Mouse (Mus musculus) layer of hippocampus, adult 8-10 months (tissue): Measurements from ENCODE around the gene Wfikkn1. TPM values are rescaled to one million over a fixed set of nuclear protein-coding genes. Genes with fewer than 3 reads are reported as not detected.
"Not testable (repeated sequence)": the region's sequence is repeated elsewhere in the genome, so short reads cannot be mapped to it uniquely, and the experiment has no call there.

Experiments
- DNase-seq, 2 experiments: peaks; one replicate each; pipeline ENCODE4 v3.0.0; 2022; ENCODE audit warnings: low spot score in 2 of 2
- total RNA-seq, 4 experiments: library from RNA; stranded (reverse); gene quantifications; 2 replicates each; pipeline ENCODE4 v1.2.4; 2022

Gene Wfikkn1
- total RNA-seq, 4 experiments from 2014 or later = 1.6 to 2.4 (median 1.9) TPM

- no peak for DNase-seq
Observed at GRCm38 (mm10) chr17:25885636-25886035, 5.0 kb upstream of the Wfikkn1 start.

GRCm38 (mm10) chr17:25883824-25884223 lies 3.2 kb upstream of the Wfikkn1 start:
- no peak for DNase-seq

- DNase-seq = no peak
Observed at GRCm38 (mm10) chr17:25883268-25883667, 2.6 kb upstream of the Wfikkn1 start.

DNA sequence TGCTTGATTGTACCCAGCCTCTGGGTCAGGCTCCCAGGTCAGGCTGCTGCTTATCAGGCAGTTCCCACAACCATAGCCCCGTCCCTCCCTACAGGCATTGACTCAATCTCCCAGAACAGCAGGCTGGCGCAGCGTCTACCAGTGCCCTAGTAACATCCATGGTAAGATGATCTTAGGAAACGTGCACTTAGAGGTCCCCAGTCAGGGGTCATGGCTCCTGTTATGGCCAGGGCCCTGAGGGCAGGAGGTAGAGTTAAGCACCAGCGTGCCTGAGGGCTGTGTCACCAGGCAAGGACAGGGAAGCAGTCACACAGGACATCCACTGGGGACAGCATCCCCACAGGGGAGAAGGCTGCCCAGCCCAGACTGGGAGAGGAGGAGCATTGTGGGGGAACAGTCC lies 1.6 kb upstream of the Wfikkn1 start:
- no peak for DNase-seq

DNA sequence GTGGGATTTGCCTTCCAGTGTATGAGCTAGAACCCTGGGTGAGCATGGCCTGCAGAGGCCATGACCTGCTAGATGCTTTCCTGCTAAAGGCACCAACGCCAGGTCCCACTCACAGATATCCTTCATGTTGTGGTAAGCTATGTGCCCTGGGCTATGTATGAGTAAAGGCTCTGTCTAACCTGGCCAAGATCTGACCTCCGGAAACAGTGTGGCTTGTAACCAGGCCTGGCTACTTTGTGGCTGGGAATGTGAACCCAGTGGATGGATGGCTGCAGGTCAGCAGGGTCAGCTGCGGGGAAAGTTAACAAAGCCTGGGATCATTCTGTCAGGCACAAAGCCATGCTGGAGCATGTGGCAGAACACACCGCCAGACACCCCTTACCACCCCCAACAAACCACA lies 1.0 kb upstream of the Wfikkn1 start:
- DNase-seq = no peak

- no peak for DNase-seq
Observed at GRCm38 (mm10) chr17:25880913-25881641, 419 bp upstream of the Wfikkn1 start.

DNA sequence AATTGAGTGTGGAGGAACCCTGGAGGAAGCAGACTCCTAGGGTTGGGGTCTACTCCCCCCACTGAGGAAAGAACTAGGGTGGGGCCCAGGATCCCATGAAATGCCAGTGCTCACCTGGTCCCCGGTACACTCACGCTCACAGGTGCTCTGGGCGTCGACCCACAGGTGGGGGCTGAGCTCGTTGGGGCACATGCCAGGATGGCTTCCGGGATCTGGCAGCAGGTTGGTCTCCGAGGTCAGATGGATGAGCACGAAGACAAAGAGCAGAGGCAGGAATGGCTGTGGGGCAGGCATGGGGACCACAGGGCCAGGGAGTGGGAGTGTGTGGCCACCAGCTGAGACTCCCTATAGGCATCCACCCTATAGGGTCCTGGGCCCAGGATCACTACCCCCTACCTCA lies 908 bp downstream of the Wfikkn1 start:
- DNase-seq = no peak

GRCm38 (mm10) chr17:25879261-25879660 lies 1.4 kb downstream of the Wfikkn1 start:
- DNase-seq = no peak

DNA sequence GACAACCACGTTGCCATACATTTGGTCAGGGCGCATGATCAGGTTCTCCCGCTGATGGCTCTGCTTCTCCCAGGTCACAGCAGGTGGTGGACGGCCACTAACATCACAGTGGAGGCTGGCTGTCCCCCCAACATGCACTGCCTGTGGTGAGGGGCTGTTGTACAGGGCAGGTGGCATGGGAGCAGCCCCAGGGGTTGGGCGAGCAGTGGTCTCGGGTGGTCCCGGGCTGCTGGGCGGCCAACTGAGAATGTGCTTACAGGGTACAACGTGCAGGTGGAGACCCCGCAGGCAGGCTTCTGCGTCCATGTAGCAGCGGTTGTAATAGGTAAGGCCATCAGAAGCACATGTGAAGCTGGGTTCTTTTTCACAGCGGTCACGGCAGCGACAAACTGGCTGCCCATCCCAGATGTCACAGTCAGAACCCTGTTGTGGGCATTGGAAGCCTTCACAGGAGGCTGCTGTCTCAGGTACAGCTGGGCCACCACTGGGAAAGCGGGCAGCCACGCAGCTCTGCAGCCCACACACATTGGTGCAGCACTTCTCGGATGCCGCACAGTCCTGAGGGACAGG lies 2.0 kb downstream of the Wfikkn1 start:
- DNase-seq = no peak

- DNase-seq = no peak
Observed at GRCm38 (mm10) chr17:25877741-25878610, 2.7 kb downstream of the Wfikkn1 start.

DNA sequence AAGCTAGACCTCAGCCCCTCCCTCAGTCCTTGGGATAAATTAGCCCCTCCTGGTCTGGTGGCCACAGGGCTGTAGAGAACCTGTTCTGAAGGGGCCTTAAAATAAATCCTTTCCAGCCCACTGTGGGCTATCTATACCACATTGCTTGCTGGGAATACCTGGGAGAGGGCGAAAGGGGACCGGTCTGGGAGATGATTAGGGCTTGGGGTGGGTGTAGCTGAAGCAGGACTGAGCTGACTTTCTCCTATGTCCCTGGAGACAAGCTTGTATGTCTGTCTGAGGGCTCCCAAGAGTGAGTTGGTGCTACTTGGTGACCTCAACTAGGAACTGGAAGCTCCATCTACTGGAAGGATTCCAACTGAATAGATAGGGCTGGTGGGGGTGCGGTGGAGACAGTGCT lies 3.6 kb downstream of the Wfikkn1 start:
- DNase-seq = no peak

DNA sequence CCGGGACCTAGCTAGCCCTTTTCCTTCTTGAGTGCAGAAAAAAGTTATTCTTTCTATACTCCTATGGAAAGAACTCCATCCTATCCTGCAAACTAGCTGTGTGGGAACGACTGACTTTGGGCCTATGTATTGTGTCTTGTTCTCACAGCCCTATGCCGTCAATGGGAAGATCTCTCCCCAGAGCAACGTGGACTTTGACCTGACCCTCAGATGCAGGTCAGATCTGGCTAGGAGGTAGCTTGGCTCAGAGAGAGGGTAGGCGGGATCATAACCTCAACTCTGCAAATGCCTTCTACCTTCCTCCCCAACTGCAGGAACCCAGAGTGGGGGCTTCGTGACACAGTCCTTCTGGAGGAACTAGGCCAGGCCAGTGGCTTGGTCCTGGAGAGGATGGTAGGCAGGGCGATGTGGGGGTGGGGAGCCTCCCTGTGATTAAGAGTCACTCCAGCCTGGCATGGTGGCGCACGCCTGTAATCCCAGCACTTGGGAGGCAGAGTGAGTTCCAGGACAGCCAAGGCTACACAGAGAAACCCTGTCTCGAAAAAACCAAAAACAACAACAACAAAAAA lies 4.2 kb downstream of the Wfikkn1 start:
- no peak for DNase-seq

GRCm38 (mm10) chr17:25875171-25876136 lies 5.2 kb downstream of the Wfikkn1 start:
- DNase-seq = peak; percentile 85 to 91

DNA sequence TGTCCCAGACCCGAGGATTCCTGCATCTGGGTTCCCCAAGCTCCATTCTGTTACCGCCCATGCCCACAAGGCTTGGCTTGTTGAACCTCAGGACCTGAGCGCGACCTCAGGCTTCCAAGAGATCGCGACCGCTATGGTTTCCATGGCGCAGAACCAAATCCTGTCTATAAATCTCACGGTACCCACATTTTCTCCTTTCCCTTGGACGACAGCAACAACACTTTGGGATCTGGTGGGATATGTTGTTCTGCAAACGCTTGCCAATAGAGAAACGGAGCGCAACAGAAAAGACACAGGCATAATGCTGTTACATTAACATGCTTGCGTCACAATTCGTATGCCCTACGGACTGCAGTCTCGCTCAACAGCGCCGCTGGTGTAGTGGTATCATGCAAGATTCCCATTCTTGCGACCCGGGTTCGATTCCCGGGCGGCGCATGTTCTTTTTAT lies 5.9 kb downstream of the Wfikkn1 start, which contains the start of gene Mettl26:
Mettl26 (plus strand) TSS at position 354 of the 450 bp plus-strand sequence.
- peak; percentile 94 to 99 for DNase-seq

DNA sequence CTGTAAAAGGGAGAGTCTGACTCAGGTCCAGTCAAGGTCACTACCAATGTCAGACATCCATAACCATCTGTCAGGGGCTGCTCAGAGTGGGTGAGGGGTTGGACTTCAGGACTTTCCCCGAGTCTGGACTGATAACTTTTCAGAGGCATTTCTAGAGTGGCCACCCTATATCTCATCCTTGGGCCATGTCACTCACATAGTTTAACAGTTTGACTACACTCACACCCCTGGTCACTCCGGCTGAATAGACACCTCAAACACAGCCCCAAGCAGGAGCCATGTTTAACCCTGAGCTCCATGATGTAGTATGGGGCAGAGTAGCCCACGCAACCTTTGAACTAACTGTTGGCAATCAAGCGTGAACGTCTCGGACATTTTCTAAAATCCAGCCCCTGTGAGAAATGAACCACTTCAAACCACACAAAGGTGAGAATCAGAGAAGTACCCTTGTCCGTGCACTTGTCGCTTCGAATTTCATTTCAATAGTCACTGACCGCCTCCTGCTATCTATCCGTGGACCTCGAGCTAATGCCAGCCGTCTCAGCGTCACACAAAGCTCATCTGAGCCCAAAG lies 6.4 kb downstream of the Wfikkn1 start:
- DNase-seq = no peak

DNA sequence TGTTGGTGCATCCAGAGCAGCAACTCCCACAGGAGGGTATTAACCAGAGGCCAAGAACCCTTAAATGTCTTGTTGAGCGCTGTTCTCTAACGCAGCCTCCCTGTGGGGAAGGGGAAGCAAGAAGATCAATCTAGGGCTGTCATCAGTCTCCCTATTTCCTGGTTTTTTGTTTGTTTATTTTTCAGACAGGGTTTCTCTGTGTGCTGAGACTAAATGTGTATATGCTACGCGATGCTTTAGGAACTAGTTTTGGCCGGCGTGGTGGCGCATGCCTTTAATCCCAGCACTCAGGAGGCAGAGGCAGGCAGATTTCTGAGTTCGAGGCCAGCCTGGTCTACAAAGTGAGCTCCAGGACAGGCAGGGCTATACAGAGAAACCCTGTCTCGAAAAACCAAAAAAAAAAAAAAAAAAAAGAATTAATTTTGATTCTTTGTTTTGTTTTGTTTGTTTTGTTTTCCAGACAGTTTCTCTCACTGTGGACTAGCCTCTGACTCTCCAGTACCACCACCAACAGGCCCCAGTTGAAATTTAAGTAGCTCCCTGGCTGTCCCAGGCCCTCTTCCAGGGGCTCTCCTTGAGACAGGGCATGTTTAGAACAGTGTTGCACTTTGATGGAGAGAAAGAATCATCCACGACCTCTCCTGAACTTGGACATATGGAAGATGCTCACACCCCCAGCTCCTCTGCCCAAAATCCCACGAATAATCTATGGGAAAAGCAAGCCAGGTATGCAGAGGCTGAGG lies 7.1 kb downstream of the Wfikkn1 start:
- DNase-seq = no peak

DNA sequence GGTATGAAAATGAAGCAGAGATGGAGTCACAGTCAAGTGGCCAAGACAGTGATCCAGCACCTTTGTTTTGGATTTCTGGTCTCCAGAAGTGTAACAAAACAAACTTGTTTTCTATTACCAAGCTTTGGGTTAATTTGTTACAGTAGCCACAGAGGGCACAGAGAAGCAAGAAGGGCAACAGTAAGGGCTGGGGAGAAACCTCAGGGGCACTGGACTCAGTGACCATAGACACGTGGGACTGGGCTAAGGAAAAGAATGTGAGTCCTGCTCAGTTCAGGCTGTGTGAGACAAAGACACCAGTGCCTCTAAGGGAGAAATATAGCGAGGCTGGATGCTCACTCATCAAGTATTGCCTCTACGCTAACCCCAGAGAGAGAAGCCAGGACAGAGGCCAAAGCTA lies 8.0 kb downstream of the Wfikkn1 start:
- no peak for DNase-seq

- DNase-seq = not testable (repeated sequence)
Observed at GRCm38 (mm10) chr17:25871566-25871965, 9.1 kb downstream of the Wfikkn1 start.

DNA sequence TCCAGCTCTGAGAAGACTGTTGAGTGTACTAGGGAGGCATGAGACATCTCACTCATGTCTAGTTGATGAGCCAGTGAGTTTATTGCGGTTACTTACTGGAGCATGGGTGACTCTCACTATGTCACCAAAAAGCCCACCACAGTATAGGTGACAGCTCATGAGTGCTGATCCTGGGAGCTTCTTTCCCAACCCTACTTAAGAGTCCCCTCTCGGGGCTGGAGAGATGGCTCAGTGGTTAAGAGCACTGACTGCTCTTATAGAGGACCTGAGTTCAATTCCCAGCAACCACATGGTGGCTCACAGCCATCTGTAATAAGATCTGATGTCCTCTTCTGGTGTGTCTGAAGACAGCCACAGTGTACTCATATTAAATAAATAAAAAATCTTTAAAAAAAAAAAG lies 10.7 kb downstream of the Wfikkn1 start:
- DNase-seq = no peak

- no peak for DNase-seq
Observed at GRCm38 (mm10) chr17:25869498-25869897, 11.2 kb downstream of the Wfikkn1 start.
